Mouse (Mus musculus): ENCODE data around the gene Usp31. TPM values are rescaled to one million over a fixed set of nuclear protein-coding genes. Genes with fewer than 3 reads are reported as not detected.

The Usp31 gene
- total and polyA plus RNA-seq, 3 experiments, result 6.4 to 9.1 (median 7.5) TPM

GRCm38 (mm10) chr7:121677105-121677753 is 29.8 kb downstream of the Usp31 start:
- no peak overlapping the region for H3K4me3 ChIP-seq (replicated peaks in 1 of 3; ENCODE audit: low read depth in 2 of 3, low read length in 2 of 3, poor library complexity in 1 of 3)
- H3K36me3 ChIP-seq (replicated peaks in 1 of 2; ENCODE audit: control insufficient read depth in 1 of 2, insufficient read depth in 1 of 2, low read length in 1 of 2), result peaks cover 9 to 58% of the 10 kb centered on the region in 2 experiments
- TF ChIP-seq HCFC1 (IDR thresholded peaks at IDR 0.05; ENCODE audit: low read depth, low read length), result no peak
- peak; percentile 65 for TF ChIP-seq ETS1 (conservative IDR thresholded peaks at IDR 0.05; ENCODE audit: low read depth, low read length)
- no peak for TF ChIP-seq RCOR1 (conservative IDR thresholded peaks at IDR 0.05; ENCODE audit: low read depth, low read length)
- TF ChIP-seq EP300 (IDR thresholded peaks at IDR 0.05; ENCODE audit: low read length), result peak; percentile 38; the same call in 1 of the 2 replicates
- peak; percentile 60; the same call in 1 of the 2 replicates for TF ChIP-seq IRF4 (IDR thresholded peaks at IDR 0.05; ENCODE audit: low read depth, low read length)
- peak; percentile 36; the same call in 1 of the 2 replicates for TF ChIP-seq BHLHE40 (IDR thresholded peaks at IDR 0.05; ENCODE audit: low read depth, low read length)
- H3K9ac ChIP-seq (ENCODE audit: insufficient read depth, low read depth), result no peak overlapping the region
- H3K4me2 ChIP-seq (ENCODE audit: insufficient read depth, low read depth, poor library complexity, severe bottlenecking), result no peak overlapping the region
- DNase-seq (ENCODE audit: extremely low read depth), result peak; percentile 59
- no peaks in the 10 kb centered on the region for H3K27me3 ChIP-seq (replicated peaks)
- no peak overlapping the region for H3K27ac ChIP-seq (ENCODE audit: insufficient read depth, low read depth)
- in situ Hi-C loops (cut with MboI; ENCODE audit: low pct_ligation_motif_present, low pct_unique_long_range_greater_than_20kb, low sequenced_read_pairs) (no loop called here), dilution Hi-C loops (cut with MboI; ENCODE audit: extremely low pct_ligation_motif_present, extremely low pct_unique_long_range_greater_than_20kb, low sequenced_read_pairs) (no loop called here)
- H3K4me1 ChIP-seq (ENCODE audit: control insufficient read depth in 1 of 2, insufficient read depth in 2 of 2), result peaks cover 0 to 54% of the 10 kb centered on the region in 2 experiments; a peak in 2 of 4 replicates
- no peaks in the 10 kb centered on the region for H3K9me3 ChIP-seq (replicated peaks; ENCODE audit: low read length)
- H3K79me2 ChIP-seq (replicated peaks; ENCODE audit: control insufficient read depth, extremely low read depth, insufficient read depth, poor library complexity, severe bottlenecking), result peaks cover 6% of the 10 kb centered on the region; the same call in 1 of the 2 replicates

DNA sequence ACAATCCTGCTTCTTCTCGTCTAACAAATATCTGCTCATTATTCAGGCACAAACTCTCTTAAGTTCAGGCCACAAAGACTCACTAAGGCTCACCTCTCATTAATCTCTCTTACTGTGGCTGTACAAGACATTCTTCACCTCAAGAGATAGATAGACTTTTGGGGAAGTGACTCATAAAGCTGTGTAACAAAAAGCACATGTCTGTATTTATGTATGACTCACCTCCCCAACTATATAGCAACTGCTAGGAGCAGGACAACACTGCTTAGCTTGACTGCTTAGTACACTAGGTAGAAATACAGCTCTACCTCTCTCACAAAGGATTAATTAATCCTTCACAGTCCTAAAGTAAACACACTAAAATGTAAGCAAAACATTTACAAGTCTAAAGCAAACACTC is 46.3 kb downstream of the Usp31 start:
- H3K27ac ChIP-seq (ENCODE audit: insufficient read depth, low read depth), result no peak overlapping the region
- TF ChIP-seq TCF12 (IDR thresholded peaks at IDR 0.05; ENCODE audit: low read depth, low read length) (no peak), ZKSCAN1 (IDR thresholded peaks at IDR 0.05; ENCODE audit: borderline replicate concordance, low read depth, low read length) (no peak), JUN (IDR thresholded peaks at IDR 0.05; ENCODE audit: insufficient read depth, low read depth, low read length) (no peak), MEF2A (IDR thresholded peaks at IDR 0.05; ENCODE audit: borderline replicate concordance, low read depth, low read length) (no peak)
- H3K36me3 ChIP-seq (replicated peaks in 1 of 2; ENCODE audit: control insufficient read depth in 1 of 2, insufficient read depth in 1 of 2, low read length in 1 of 2), result peaks cover 36 to 85% of the 10 kb centered on the region in 2 experiments
- H3K9ac ChIP-seq (ENCODE audit: insufficient read depth, low read depth), result no peak overlapping the region
- in situ Hi-C loops (cut with MboI; ENCODE audit: low pct_ligation_motif_present, low pct_unique_long_range_greater_than_20kb, low sequenced_read_pairs), result no loop called here
- H3K4me2 ChIP-seq (ENCODE audit: insufficient read depth, low read depth, poor library complexity, severe bottlenecking), result no peak overlapping the region
- dilution Hi-C loops (cut with MboI; ENCODE audit: extremely low pct_ligation_motif_present, extremely low pct_unique_long_range_greater_than_20kb, low sequenced_read_pairs), result no loop called here
- no peak overlapping the region for H3K4me3 ChIP-seq (replicated peaks in 1 of 3; ENCODE audit: low read depth in 2 of 3, low read length in 2 of 3, poor library complexity in 1 of 3)
- no peaks in the 10 kb centered on the region for H3K9me3 ChIP-seq (replicated peaks; ENCODE audit: low read length)
- no peaks in the 10 kb centered on the region for H3K27me3 ChIP-seq (replicated peaks)
- no peak for DNase-seq (ENCODE audit: extremely low read depth)
- H3K79me2 ChIP-seq (replicated peaks; ENCODE audit: control insufficient read depth, extremely low read depth, insufficient read depth, poor library complexity, severe bottlenecking), result no peaks in the 10 kb centered on the region
- H3K4me1 ChIP-seq (ENCODE audit: control insufficient read depth in 1 of 2, insufficient read depth in 2 of 2), result peaks cover 0 to 16% of the 10 kb centered on the region in 2 experiments; a peak in 2 of 4 replicates

GRCm38 (mm10) chr7:121658866-121659265 is 48.2 kb downstream of the Usp31 start:
- dilution Hi-C loops (cut with MboI; ENCODE audit: extremely low pct_ligation_motif_present, extremely low pct_unique_long_range_greater_than_20kb, low sequenced_read_pairs), result no loop called here
- Histone ChIP-seq H3K79me2 (replicated peaks; ENCODE audit: control insufficient read depth, extremely low read depth, insufficient read depth, poor library complexity, severe bottlenecking) (no peaks in the 10 kb centered on the region), H3K4me1 (ENCODE audit: control insufficient read depth in 1 of 2, insufficient read depth in 2 of 2) (peaks cover 0 to 16% of the 10 kb centered on the region in 2 experiments; a peak in 2 of 4 replicates), H3K9me3 (replicated peaks; ENCODE audit: low read length) (no peaks in the 10 kb centered on the region), H3K27ac (ENCODE audit: insufficient read depth, low read depth) (no peak overlapping the region), H3K9ac (ENCODE audit: insufficient read depth, low read depth) (no peak overlapping the region), H3K4me2 (ENCODE audit: insufficient read depth, low read depth, poor library complexity, severe bottlenecking) (no peak overlapping the region), H3K4me3 (replicated peaks in 1 of 3; ENCODE audit: low read depth in 2 of 3, low read length in 2 of 3, poor library complexity in 1 of 3) (no peak overlapping the region), H3K36me3 (replicated peaks in 1 of 2; ENCODE audit: control insufficient read depth in 1 of 2, insufficient read depth in 1 of 2, low read length in 1 of 2) (peaks cover 35 to 91% of the 10 kb centered on the region in 2 experiments), H3K27me3 (replicated peaks) (no peaks in the 10 kb centered on the region)
- DNase-seq (ENCODE audit: extremely low read depth), result peak; percentile 27
- in situ Hi-C loops (cut with MboI; ENCODE audit: low pct_ligation_motif_present, low pct_unique_long_range_greater_than_20kb, low sequenced_read_pairs), result no loop called here
- TF ChIP-seq MEF2A (IDR thresholded peaks at IDR 0.05; ENCODE audit: borderline replicate concordance, low read depth, low read length) (no peak), USF2 (conservative IDR thresholded peaks at IDR 0.05; ENCODE audit: low read depth, low read length) (no peak), IRF4 (IDR thresholded peaks at IDR 0.05; ENCODE audit: low read depth, low read length) (no peak), SIN3A (IDR thresholded peaks at IDR 0.05; ENCODE audit: low read length) (no peak)

Measured in CH12.LX (cell line).